Mouse (Mus musculus) adipocyte (in vitro differentiated cells): ENCODE measurements around the gene Sorcs3.

Experiments used
- DNase-seq: peaks from one replicate; pipeline ENCODE4 v3.0.0-alpha.2; 2016; ENCODE audit warnings: low spot score

Sorcs3 gene

DNA sequence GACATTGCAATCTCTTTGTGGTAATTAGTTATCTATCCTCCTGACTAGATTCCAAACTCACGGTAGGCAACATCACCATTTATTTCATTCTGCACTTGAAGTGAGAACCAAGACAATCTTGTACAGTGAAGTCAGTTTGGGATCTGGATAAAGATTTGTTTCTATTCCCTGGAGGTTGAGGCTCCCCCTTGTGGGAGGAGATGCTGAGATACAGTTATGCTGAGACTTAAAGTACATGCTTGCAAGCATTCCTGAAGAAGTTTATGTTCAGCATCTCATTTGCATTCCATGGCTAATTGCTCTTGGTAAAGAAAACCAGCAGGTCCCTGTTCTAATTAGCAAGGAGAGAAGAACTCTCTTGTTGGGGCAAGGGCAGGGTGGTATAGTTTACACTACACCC lies 185.7 kb downstream of the Sorcs3 start:
- no peak for DNase-seq

DNA sequence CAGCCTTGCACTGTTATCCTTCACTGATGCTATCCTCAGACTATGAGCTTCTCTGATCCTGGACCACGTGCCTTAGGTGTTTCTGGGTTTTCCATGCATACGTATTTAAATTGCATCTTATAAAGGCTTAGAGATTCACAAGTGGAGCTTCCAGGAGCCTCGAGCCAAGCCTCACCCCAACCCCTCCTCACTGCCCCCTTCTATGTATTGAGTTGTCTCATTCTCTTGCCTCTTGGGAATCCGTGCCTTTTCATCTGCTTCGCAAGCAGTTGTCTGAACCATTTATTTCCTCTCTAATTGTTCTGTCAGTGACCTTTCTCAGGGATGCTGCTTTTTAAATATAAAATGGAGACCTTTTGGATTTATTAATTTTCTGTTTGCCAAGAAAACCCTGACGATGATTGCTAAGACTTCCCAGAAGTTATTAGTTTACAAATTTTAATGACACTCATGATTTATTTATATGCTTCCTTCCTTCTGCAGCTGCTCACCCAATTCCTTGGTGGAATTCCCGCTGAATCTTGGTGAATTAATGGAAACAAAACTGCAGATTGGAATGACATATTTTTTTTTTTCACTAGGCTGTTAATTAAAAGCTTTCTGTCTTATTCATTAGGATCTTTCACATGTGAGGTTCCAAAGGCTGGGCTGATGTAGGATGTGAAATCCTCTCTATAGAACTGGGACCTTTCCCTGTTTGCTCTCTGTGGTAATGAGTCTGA lies 199.1 kb downstream of the Sorcs3 start:
- DNase-seq = no peak

DNA sequence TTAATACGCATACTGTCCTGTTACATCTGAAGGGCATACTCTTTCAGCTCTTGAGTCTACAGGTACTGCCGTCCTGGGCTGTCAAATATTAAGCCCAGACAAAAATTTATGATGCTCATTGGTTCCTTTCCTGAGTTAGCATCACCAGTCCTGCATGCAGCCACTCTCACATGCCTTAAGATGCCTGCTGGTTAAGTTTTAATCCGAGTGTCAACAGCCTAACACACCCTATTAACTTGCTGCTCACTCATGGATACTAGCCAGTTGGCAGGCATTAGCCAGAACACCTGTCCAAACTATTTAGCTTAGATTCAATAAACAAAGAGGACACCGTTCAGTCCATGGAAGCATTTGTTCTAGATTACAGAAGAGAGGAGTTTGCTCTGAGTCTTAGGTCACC lies 202.4 kb downstream of the Sorcs3 start:
- DNase-seq = no peak

DNA sequence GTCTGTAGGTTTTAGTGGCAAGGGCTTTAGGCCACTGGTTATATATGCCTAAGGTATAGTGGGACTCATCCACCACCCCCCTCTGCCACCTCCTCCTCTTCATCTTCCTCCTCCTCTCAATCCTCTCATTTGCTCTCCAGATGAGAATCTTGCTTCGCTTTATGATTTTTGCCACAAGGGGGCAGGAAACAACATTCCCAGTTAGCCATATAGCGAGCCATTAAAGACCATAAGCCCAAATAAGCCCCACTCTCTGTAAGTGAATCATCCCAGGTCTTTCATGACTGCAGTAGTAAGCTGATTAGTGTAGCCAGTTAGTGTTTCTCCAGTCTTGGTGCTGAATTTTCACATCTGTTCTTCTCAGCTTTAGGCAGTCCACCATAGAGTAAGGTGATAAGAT lies 205.5 kb downstream of the Sorcs3 start:
- DNase-seq = no peak

DNA sequence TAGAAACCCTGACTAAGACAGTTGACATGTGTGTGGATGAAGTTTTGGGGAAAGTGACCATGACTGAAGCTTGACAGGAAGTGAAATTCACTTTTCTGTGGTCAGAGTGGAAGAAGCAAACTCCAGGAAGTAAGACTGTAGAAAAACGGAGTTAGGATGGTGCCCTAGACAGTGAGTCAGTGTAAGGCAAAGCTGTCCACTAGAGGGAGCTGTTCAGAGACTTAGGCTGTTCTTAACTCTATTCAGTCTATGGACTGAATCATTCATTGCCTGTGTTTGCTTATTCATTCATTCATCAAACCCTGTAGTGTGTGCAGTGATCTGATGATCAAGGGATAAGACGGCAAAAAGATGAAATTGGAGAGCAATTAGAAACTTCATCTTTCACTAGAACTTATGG lies 208.0 kb downstream of the Sorcs3 start:
- no peak for DNase-seq

DNA sequence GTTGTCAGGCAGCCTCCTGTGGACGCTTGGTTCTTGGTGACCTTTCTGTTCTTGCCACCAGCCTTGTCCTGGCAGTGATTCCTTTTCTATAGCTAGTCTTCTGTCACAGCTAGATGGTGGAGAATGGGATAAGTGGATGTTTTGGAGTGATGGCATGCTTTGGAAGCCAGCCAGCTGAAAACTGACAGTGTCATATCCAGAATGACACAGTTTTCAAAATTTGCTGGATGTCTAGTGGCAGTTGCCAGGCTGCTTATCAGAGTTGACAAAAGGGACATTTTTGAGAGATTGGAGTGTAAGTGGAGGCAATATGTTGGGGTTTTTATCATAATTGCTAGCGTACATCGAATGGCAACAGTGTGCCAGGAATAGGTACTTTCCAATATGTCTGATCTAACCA lies 212.5 kb downstream of the Sorcs3 start:
- no peak for DNase-seq

DNA sequence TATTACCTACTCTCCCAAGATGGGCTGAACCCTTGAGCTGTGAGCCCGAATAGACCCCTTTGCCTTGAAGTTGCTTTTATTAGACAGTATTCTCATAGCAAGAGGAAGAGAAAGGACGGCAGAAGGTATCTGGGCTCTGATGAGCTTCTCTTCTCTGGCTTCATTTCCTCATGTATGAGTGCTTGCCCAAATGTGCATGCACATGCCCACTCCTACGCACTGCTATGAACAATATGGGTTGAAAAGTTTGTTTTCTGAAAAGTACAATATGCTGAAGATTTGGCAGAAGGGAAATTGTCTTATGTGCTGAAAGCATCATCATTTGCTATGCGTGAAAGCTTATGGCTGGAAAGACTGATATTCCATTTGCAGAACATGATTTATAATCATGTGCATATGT lies 223.4 kb downstream of the Sorcs3 start:
- no peak for DNase-seq

DNA sequence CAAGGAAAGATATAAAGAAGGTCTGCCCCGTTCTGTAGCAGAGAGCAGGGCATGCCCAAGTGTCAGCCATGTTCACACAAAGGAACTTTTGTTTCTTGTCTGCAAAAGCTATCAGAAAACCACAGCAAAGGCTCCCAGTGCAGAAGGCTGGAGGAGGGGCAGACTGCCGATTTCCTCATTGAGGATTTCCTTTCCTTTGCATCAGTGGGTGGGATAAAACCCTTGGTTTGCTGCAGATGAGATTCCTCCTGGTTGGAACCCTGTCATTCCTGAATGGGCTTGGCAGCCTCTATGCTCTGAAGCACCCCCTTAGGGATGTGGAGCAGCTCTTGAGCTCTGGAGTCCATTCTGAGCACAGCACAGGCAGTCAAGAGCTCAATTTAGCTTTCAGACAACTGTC lies 223.9 kb downstream of the Sorcs3 start:
- DNase-seq = no peak

DNA sequence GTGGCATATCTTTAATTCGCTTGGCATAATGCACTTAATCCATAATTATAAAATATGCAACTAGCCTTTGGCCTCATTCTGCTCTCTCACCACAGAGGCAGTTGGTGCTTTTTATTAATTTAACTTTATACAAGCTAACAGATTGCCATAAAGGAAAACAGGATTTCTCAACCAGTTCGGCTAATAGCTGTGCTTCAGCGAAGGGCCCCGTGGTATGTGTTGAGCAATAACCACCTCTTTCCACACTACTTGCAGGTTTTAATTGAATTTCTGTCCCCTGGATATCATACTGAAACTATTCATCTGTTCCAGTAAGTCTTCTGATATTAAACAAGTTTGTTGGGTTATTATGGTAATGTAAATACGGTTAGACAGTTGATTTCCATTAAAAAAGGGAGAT lies 224.5 kb downstream of the Sorcs3 start:
- no peak for DNase-seq

DNA sequence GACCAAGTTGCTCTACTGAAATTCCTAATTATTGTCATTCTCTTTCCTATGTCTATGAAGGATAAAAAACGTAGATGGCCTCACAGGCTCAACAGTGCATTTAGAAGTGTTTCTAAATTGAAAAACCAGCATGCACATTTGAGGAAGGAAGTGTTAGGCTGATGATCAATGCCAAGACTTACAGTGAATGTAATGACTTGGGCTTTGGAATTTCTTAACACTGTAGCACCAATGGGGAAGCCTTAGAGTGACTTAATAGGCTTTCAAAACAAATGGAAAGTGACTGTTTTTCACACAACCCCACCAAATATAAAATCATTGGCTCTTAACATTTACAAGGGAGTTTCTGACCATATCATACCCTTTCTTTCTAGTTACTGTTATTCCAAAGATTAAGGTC lies 232.6 kb downstream of the Sorcs3 start:
- DNase-seq = no peak

DNA sequence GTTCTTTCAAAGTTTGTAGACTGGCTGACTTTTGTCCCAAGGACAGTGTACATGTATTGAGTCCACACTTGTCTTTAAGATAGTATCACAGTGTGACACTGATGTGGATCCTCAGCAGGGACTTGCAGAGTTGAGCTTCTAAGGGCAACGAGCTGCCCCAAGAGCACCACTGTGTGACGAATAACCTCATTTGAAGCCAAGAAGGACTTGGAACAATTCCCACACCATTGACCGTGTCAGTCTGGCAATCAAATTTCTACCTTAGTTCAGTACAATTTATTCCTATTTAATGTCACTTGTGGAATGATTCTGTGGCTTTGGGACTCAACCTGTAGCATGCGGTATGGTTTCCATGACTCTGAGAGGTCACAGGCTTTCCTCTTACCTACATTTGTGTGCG lies 255.3 kb downstream of the Sorcs3 start:
- DNase-seq = no peak

DNA sequence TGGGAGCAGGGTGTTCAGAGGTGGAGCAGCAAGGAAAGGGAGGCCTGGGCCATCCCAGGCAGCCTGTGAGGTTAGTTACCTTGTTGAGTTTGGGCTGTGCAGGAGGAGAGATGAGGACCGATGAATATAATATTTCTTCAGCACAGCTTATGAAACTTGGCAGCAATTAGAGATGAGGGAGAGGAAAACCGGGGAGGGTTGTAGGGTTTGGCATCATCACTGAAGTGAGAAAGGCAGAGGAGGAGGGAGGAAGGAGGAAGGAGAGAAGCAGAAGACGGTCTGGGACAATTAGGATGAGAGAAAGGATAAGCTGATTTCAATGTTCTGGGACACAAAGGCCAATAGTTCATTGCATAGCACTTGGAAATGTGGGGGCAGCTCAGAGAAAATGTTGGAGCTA lies 256.6 kb downstream of the Sorcs3 start:
- DNase-seq = no peak

DNA sequence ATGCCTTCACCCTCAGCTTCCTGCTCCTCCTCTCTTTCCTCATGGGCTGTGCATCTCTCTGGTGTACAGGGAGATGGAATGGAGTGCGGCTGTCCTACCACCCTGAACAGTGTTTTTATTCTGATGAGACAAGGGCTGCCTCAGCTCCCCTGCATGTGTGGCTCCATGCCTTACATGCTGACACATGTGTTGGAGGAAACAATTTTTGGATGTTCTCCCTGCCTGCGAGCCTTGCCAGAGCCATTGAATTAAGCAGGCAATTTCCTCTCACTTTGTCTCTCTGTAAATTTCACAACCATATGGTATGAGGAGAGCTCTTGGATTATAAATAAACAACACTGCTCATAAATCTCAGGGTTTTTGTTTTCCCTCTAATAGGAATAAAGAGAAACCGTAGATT lies 257.7 kb downstream of the Sorcs3 start:
- DNase-seq = no peak

DNA sequence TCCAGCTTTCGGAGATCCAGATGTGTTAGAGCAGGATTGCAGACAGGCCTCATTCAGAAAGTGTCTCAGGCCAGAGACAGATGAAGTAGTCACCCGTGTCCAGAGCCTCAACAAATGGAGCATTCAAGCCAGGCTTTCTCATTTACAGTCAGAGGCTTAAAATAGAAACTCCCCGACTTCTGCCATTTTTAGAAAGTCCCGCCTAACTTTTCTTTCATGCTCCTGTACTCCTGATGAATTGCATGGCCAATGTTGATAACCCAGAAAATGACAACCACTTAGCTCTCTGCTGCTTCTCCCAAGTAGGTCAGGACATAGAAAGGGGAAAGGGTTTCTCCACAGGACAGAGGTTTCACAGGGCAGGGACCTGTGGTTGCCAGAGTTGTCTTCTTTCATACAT lies 261.6 kb downstream of the Sorcs3 start:
- DNase-seq = no peak

DNA sequence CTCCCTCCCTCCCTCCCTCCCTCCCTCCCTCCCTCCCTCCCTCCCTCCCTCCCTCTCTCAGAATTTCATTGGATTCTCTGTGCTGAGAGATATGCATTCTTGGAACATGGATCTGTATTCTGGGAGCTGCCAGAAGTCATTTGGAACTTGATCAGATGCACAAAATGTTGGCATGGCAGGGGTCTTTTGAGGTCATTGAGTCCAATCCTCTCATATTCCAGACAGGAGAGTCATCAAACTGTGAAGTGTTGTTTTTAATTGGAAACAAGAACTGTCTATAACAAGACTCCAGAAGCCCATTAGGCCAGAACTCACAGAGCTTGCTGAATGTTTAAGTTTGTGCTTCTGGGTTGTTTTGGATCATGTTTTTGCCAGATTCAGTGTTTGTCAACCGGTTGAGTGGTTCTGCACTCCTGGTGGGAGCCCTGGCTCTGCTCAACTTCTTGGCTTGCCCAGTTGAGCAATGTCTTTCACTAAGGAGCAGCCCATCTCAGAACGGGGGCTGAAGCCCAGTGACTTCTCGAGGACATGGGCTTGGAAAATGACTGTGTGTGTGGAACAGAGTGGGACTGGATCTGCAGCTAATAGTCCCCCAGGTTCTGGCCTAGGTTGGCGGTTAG lies 264.1 kb downstream of the Sorcs3 start:
- DNase-seq = no peak

DNA sequence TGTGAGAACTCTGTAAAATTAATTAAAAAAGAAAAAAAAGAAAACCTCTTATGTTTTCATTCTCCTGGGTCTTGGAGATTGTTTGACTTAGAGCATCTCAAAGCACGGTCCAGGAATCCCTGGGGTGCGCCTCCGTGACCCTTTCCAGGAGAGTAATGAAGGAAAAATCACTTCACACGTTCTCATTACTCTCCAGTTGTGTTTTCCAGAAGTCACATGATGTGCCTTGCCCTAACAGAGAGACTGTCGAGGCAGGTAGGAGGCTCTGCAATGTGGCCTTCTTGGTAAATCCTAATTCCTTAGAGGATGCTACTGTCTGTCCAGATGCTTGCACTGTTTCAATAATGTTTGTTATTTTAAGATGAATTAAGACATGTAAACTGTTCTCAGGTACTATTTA lies 266.1 kb downstream of the Sorcs3 start:
- DNase-seq = no peak

DNA sequence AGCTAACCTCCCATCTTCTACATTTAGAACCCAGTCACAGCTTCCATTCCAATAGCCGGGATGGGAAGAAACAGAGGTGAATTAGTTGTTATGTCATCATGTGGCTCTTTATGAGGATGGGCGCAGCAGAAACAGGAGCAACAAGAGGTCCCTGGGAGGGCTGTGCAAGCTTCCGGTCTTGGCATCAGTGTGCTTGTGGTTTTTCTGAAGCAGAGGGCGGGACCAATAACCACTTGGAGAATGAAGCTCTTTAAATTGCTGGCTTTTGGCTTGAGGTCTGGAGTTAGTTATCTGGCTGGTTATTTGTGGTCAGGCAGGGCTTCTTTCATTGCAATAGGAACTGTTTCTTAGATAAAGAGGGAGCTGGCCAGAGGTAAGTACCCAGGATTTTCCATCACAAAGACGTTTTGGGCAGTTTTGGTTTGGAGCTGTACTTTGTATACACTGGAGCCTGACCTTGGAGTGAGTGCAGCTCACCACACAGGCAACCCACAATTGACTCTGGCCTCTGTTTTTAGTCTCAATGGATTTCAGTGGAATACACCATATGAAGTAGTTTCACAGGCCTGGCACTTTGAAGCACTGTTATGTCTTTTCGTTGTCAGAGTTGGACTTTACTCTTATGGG lies 270.1 kb downstream of the Sorcs3 start:
- DNase-seq = no peak

DNA sequence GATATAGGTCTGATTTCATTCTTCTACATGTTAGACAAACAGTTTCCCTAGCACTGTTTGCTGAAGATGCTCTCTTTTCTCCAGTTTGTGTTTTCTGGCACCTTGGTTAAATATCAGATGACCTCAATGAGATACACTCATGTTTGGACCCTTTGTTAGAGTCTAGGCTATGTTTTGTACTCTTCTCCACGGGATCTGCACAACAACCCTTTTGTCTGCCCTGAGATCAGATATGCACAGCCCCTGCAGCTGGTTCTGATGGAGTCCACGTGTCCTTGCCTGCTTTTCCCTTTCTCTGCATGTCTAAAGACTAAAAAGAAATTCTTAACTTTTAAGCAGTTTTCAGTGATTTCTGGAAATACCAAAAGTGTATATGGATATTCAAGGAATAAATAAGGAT lies 273.0 kb downstream of the Sorcs3 start:
- DNase-seq = no peak

DNA sequence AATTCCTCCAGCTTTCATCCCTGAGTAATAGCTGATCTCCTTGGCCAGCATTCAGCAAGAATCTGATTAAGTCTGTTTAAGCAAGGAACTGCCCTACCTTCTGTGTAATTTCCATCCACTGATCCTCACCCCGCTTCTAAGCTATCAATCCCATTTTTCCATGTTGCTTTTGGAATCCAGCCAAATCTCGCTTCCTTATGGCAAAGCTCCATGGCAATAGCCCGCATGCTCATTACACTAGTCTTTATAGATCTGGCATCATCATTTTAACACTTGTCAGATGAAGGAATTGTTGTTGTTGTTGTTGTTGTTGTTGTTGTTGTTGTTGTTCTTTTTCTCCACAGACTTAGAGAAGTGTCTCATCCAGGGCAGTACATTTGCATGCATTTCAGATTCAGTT lies 277.1 kb downstream of the Sorcs3 start:
- no peak for DNase-seq

DNA sequence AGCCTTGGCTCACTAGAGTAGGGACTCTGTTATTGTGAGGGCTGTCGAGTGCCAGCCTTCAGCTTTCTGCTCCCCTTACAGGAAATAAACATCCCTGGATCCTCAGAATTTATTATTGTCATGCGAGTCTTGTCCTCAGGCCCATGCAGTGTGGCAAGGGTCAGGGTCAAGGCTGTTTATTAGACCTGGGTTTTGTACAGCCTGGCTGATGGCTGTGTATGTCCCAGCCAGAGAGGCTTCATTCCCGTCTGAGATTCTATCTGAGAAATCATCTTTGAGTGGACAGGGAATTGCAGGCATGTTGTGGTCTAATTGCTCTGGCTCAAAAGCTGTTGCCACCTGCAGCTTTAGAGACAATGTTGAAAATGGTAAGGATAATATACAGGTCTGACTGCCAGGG lies 285.3 kb downstream of the Sorcs3 start:
- no peak for DNase-seq

DNA sequence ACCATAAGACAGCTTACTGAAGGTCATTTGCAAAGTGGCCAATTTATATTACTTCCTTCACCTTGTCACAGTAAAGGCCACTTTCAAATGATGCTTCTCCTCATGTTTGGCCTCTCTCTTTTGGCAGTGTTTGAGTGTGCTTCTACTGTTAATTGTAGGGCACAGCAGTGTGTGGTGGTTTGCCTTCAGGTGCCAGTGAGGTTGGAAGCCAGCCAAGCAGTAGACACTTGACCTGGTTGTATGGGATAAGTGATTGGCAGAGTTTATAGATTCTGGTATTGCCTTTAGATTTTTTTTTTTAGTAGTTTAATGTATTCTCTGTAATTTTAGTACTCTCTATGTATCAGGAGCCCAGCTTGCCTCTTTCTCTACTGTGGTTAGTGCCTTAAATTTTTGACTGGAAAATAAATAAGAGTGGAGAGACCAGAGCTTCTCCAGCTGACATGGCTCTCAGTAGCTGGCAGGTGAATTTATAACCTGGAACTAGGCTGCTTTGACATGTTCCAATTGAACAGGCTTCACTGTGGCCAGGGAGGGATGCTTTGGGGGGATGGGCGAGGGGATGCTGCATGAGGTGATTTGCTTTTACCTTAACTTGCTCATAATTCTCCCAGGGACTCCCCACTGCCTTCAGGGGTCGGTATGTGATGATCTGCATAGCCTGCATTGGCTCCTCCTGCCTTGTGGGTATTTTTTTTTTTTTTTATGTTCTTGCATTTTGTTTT lies 298.2 kb downstream of the Sorcs3 start:
- DNase-seq = no peak

DNA sequence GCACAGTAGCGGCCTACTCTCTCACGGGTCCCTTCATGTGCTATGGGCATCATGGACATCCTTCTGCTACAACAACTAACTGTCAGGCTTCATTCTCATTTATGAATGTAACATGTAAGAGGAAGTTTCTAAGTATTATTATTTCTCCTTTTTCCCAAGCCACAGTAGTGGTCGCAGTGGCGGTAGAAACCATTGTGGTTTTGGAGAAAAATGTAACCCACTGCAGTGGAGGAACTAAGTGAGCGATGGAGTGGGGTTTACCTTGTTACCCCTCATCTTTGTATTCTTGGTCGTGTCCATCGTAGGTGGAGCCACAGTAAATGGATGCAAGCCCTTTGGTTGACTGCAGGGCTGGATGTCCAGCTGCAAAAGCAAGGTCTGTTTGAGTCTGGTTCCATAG lies 318.0 kb downstream of the Sorcs3 start:
- DNase-seq = no peak
